Mouse (Mus musculus) stomach, postnatal 0 days (tissue): ENCODE data around the gene Fam173a.

Source experiments
- CTCF ChIP-seq: IDR thresholded peaks from 2 replicates; pipeline ENCODE4 v1.5.1; 2016; ENCODE audit warnings: antibody characterized with exemption, low read depth, mild to moderate bottlenecking, moderate library complexity
- EP300 ChIP-seq: optimal IDR thresholded peaks from 2 replicates; pipeline ENCODE3; 2016; ENCODE audit warnings: antibody characterized with exemption

DNA sequence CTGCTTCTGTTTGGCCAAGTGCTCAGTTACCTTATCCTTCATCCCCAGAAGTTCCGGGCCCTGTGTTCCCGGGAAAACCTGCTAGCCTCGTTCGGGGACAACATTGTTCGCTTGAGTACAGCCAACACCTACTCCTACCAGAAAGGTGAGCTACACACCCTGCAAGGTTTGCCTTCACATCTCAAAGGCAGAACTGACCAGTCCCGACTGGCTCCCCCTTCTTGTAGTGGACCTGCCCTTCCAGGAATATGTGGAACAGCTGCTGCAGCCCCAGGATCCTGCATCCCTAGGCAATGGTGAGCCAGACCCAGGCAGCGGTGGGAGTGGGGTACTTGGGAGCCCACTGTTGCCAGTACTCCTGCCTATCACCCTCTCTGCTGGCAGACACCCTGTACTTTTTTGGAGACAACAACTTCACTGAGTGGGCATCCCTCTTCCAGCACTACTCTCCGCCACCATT is 36.9 kb upstream of the Fam173a start:
- TF ChIP-seq CTCF (no peak), EP300 (no peak)
